Mouse (Mus musculus): ENCODE results near the gene Cdk15.

Cdk15 gene

GRCm38 (mm10) chr1:59321076-59321879 lies 64.6 kb downstream of the Cdk15 start:
- no peak for DNase-seq (ENCODE audit: extremely low read depth, insufficient read length, low spot score)

GRCm38 (mm10) chr1:59321880-59322836 lies 65.5 kb downstream of the Cdk15 start:
- no peak for DNase-seq (ENCODE audit: extremely low read depth, insufficient read length, low spot score)

GRCm38 (mm10) chr1:59326854-59327395 lies 70.2 kb downstream of the Cdk15 start:
- no peak for DNase-seq (ENCODE audit: extremely low read depth, insufficient read length, low spot score)

- DNase-seq (ENCODE audit: extremely low read depth, insufficient read length, low spot score), result no peak
These were observed 76.2 kb downstream of the Cdk15 start for GRCm38 (mm10) chr1:59332737-59333385.

- no peak for DNase-seq (ENCODE audit: extremely low read depth, insufficient read length, low spot score)
These were observed 76.7 kb downstream of the Cdk15 start for GRCm38 (mm10) chr1:59333386-59333759.

- no peak for DNase-seq (ENCODE audit: extremely low read depth, insufficient read length, low spot score)
These were observed 77.3 kb downstream of the Cdk15 start for GRCm38 (mm10) chr1:59333860-59334561.

GRCm38 (mm10) chr1:59334562-59334890 lies 77.8 kb downstream of the Cdk15 start:
- DNase-seq (ENCODE audit: extremely low read depth, insufficient read length, low spot score), result no peak

- DNase-seq (ENCODE audit: extremely low read depth, insufficient read length, low spot score), result no peak
These were observed 79.5 kb downstream of the Cdk15 start for GRCm38 (mm10) chr1:59336256-59336655.

- peak; percentile 19 for DNase-seq (ENCODE audit: extremely low read depth, insufficient read length, low spot score)
These were observed 84.3 kb downstream of the Cdk15 start for GRCm38 (mm10) chr1:59340814-59341588.

GRCm38 (mm10) chr1:59341697-59342096 lies 85.0 kb downstream of the Cdk15 start:
- DNase-seq (ENCODE audit: extremely low read depth, insufficient read length, low spot score), result no peak

GRCm38 (mm10) chr1:59342146-59342545 lies 85.4 kb downstream of the Cdk15 start:
- no peak for DNase-seq (ENCODE audit: extremely low read depth, insufficient read length, low spot score)

- DNase-seq (ENCODE audit: extremely low read depth, insufficient read length, low spot score), result no peak
These were observed 96.0 kb downstream of the Cdk15 start for GRCm38 (mm10) chr1:59352706-59353105.

- peak; percentile 21 for DNase-seq (ENCODE audit: extremely low read depth, insufficient read length, low spot score)
These were observed 98.7 kb downstream of the Cdk15 start for GRCm38 (mm10) chr1:59355440-59355839.

GRCm38 (mm10) chr1:59359136-59359535 lies 102.4 kb downstream of the Cdk15 start:
- no peak for DNase-seq (ENCODE audit: extremely low read depth, insufficient read length, low spot score)

- no peak for DNase-seq (ENCODE audit: extremely low read depth, insufficient read length, low spot score)
These were observed 104.1 kb downstream of the Cdk15 start for GRCm38 (mm10) chr1:59360834-59361233.

- DNase-seq (ENCODE audit: extremely low read depth, insufficient read length, low spot score), result no peak
These were observed 104.8 kb downstream of the Cdk15 start for GRCm38 (mm10) chr1:59361460-59361859.

GRCm38 (mm10) chr1:59361966-59362365 lies 105.3 kb downstream of the Cdk15 start:
- DNase-seq (ENCODE audit: extremely low read depth, insufficient read length, low spot score), result no peak

GRCm38 (mm10) chr1:59364463-59365040 lies 107.8 kb downstream of the Cdk15 start:
- DNase-seq (ENCODE audit: extremely low read depth, insufficient read length, low spot score), result no peak

Data from 3134 (cell line).